Mouse (Mus musculus) bone marrow macrophage, adult 2 months (primary cell): Measurements from ENCODE around the gene Rims4.

Experiments
- CTCF ChIP-seq: IDR thresholded peaks from 2 replicates; pipeline ENCODE4 v1.5.1; 2012; ENCODE audit warnings: low read depth, mild to moderate bottlenecking, low read length, moderate library complexity
- POLR2A ChIP-seq: IDR thresholded peaks from 2 replicates; pipeline ENCODE4 v1.6.1; 2012; ENCODE audit warnings: mild to moderate bottlenecking, low read depth, low read length, borderline replicate concordance

GRCm38 (mm10) chr2:163914107-163914506 is 4.4 kb downstream of the Rims4 start:
- TF ChIP-seq CTCF (no peak), POLR2A (no peak)
